Mouse (Mus musculus) C2C12 (cell line): ENCODE measurements at regions not wholly inside any gene's neighbourhood (a gene's known extent, or its start where the extent isn't known, plus 50 kb on each side); places are given as distances from the start of the nearest gene placed in this dataset.

Experiments
- H3K27me3 ChIP-seq: one replicate; pipeline ENCODE4 v1.6.1; 2011; ENCODE audit not compliant: control insufficient read depth, insufficient read depth, insufficient read length
- H3K36me3 ChIP-seq: one replicate; pipeline ENCODE4 v1.6.1; 2011; ENCODE audit not compliant: control insufficient read depth, insufficient read depth
- H3K4me3 ChIP-seq: one replicate; pipeline ENCODE4 v1.5.1; 2011; ENCODE audit warnings: mild to moderate bottlenecking, control low read depth; ENCODE audit not compliant: poor library complexity, insufficient read depth, severe bottlenecking
- H3K79me2 ChIP-seq: one replicate; pipeline ENCODE4 v1.6.1; 2011; ENCODE audit not compliant: control insufficient read depth, insufficient read depth
- H3K79me3 ChIP-seq: one replicate; pipeline ENCODE4 v1.6.1; 2011; ENCODE audit warnings: low read depth, control low read depth
- H3ac ChIP-seq: one replicate; pipeline ENCODE3; 2011; ENCODE audit warnings: low read depth; ENCODE audit not compliant: control insufficient read depth, insufficient read length
- CEBPB ChIP-seq: IDR thresholded peaks from one replicate; pipeline ENCODE4 v1.6.1; 2011; ENCODE audit warnings: low read depth, mild to moderate bottlenecking, control low read depth, moderate library complexity
- CTCF ChIP-seq: IDR thresholded peaks from one replicate; pipeline ENCODE4 v1.5.1; 2011; ENCODE audit not compliant: control insufficient read depth, insufficient read depth, insufficient read length
- FOSL1 ChIP-seq: IDR thresholded peaks from one replicate; pipeline ENCODE4 v1.8.0; 2011; ENCODE audit warnings: mild to moderate bottlenecking, low read length; ENCODE audit not compliant: poor library complexity, insufficient read depth, severe bottlenecking
- MAX ChIP-seq: IDR thresholded peaks from one replicate; pipeline ENCODE4 v1.6.1; 2011; ENCODE audit warnings: mild to moderate bottlenecking, control low read depth
- MYOD1 ChIP-seq: IDR thresholded peaks from one replicate; pipeline ENCODE4 v1.6.1; 2011; ENCODE audit warnings: low read depth; ENCODE audit not compliant: control insufficient read depth, insufficient read length
- MYOG ChIP-seq: IDR thresholded peaks from one replicate; pipeline ENCODE4 v1.6.1; 2011; ENCODE audit not compliant: control insufficient read depth, insufficient read length; ENCODE audit errors: extremely low read depth
- USF1 ChIP-seq: IDR thresholded peaks from one replicate; pipeline ENCODE4 v1.6.1; 2011; ENCODE audit warnings: low read depth, mild to moderate bottlenecking, control low read depth, moderate library complexity

GRCm38 (mm10) chr3:9346356-9346755, 263.5 kb downstream of the Zfp704 start:
- no peaks in the 10 kb centered on the region for H3K79me3 ChIP-seq
- H3K27me3 ChIP-seq, result no peaks in the 10 kb centered on the region
- no peak overlapping the region for H3K4me3 ChIP-seq
- H3ac ChIP-seq, result no peak overlapping the region
- H3K36me3 ChIP-seq, result no peaks in the 10 kb centered on the region
- TF ChIP-seq USF1 (no peak), CEBPB (no peak), MYOG (no peak), MYOD1 (no peak), FOSL1 (no peak), CTCF (no peak)
- H3K79me2 ChIP-seq, result no peaks in the 10 kb centered on the region

GRCm38 (mm10) chr3:9345885-9346284, 264.0 kb downstream of the Zfp704 start:
- H3ac ChIP-seq, result no peak overlapping the region
- no peaks in the 10 kb centered on the region for H3K79me2 ChIP-seq
- H3K4me3 ChIP-seq, result no peak overlapping the region
- no peaks in the 10 kb centered on the region for H3K27me3 ChIP-seq
- TF ChIP-seq USF1 (no peak), MYOD1 (no peak), MYOG (no peak), MAX (no peak), CEBPB (no peak), CTCF (no peak), FOSL1 (no peak)
- no peaks in the 10 kb centered on the region for H3K79me3 ChIP-seq
- H3K36me3 ChIP-seq, result no peaks in the 10 kb centered on the region

GRCm38 (mm10) chr3:9343586-9343985, 266.3 kb downstream of the Zfp704 start:
- Histone ChIP-seq H3K79me3 (no peaks in the 10 kb centered on the region), H3K36me3 (no peaks in the 10 kb centered on the region), H3K4me3 (no peak overlapping the region), H3K79me2 (no peaks in the 10 kb centered on the region), H3K27me3 (no peaks in the 10 kb centered on the region), H3ac (no peak overlapping the region)
- TF ChIP-seq FOSL1, result no peak
- no peak for TF ChIP-seq MYOG
- no peak for TF ChIP-seq USF1
- TF ChIP-seq CTCF, result no peak
- TF ChIP-seq MAX, result no peak
- no peak for TF ChIP-seq MYOD1
- no peak for TF ChIP-seq CEBPB

GRCm38 (mm10) chr3:9342167-9342566, 267.7 kb downstream of the Zfp704 start:
- Histone ChIP-seq H3K36me3 (no peaks in the 10 kb centered on the region), H3ac (no peak overlapping the region), H3K79me2 (no peaks in the 10 kb centered on the region), H3K4me3 (no peak overlapping the region), H3K27me3 (no peaks in the 10 kb centered on the region), H3K79me3 (no peaks in the 10 kb centered on the region)
- TF ChIP-seq MYOG, result no peak
- TF ChIP-seq MAX, result no peak
- TF ChIP-seq USF1, result no peak
- TF ChIP-seq CEBPB, result no peak
- TF ChIP-seq CTCF, result no peak
- TF ChIP-seq MYOD1, result no peak
- TF ChIP-seq FOSL1, result no peak

GRCm38 (mm10) chr3:9341657-9342056, 268.2 kb downstream of the Zfp704 start:
- Histone ChIP-seq H3ac (no peak overlapping the region), H3K79me2 (no peaks in the 10 kb centered on the region), H3K4me3 (no peak overlapping the region), H3K27me3 (no peaks in the 10 kb centered on the region), H3K79me3 (no peaks in the 10 kb centered on the region), H3K36me3 (no peaks in the 10 kb centered on the region)
- TF ChIP-seq FOSL1 (no peak), MYOG (no peak), USF1 (no peak), CEBPB (no peak), MAX (no peak), CTCF (no peak), MYOD1 (no peak)

GRCm38 (mm10) chr3:9341244-9341643, 268.6 kb downstream of the Zfp704 start:
- Histone ChIP-seq H3K79me2 (no peaks in the 10 kb centered on the region), H3K79me3 (no peaks in the 10 kb centered on the region), H3ac (no peak overlapping the region), H3K36me3 (no peaks in the 10 kb centered on the region), H3K27me3 (no peaks in the 10 kb centered on the region), H3K4me3 (no peak overlapping the region)
- no peak for TF ChIP-seq MYOD1
- no peak for TF ChIP-seq FOSL1
- no peak for TF ChIP-seq MAX
- no peak for TF ChIP-seq CEBPB
- no peak for TF ChIP-seq CTCF
- TF ChIP-seq MYOG, result no peak
- no peak for TF ChIP-seq USF1
